Mouse (Mus musculus): Measurements from ENCODE around the gene Coq10a.

Coq10a gene

DNA sequence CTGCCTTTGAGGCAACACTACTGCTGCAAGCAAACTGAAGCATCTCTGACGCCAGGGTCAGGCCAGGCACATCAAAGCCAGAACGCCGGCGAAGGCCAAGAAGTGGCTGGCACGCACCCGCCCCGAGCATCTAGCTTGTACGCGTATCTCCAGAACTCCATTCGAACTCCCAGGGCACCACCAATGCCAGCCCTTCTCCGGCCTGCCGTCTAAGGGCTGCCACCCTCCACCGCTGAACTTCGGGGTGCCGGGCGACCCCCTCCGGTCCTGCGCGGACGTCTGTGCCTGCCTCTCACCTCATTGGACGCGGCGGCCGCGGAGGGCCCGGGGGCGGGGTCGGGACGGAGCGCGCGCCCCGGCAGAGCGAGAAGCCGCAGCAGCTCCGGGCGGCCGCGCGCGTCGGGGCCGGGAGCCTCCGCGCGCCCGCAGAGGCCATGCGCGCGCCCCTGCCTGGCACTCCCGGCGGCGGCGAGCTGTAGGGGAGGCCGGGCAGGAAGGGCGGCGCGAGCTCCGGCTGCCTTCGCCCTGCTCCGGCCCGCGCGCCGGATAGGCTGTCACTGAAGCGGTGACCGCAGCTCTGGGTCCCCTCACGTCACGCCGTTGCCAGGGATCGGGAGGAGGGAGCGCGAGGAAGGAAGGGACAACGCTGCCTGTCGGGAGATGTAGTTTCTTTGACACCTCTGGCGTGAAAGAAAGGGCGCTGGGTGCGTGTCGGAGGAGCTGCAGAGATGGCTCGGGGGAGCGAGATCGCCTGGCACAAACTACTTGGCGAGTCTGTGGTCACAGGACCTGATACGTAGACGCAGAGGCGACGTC lies at the start of gene Coq10a:
TSS of gene Coq10a (minus strand) at position 596 of the 816 bp plus-strand sequence.
- CTCF ChIA-PET: interaction anchor here (0.5 to 4.6 kb wide), 18 partner anchors 9 to 1142 kb away, joined by 3 to 38 read pairs (median 4); partner anchors contain the start of genes Ankrd52 (in 1 of the 4), Nabp2 (in 1 of the 4), Rnf41 (in 1 of the 4) and Zc3h10 (in 1 of the 4)

DNA sequence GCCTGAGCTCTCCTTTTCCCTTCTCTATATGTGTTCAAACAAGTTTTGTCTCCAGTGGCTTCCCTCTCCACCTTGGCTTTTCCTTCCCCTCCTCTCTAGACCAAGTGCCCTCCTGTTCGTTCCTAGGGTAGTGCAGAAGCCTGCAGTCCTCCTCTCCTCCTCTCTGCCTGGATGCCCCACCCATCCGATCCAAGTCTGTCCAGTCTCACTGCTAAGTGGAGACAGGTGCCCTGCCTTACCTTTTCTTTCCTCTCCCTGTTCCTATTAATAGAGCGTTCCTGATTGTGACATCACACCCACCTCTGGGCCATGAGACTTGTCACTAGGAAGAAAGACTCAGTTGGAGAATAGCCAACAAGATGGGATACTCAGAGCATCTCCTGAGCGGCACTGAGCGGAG lies 46.1 kb upstream of the Coq10a start:
- POLR2A ChIA-PET: no interaction called here
- CTCF ChIA-PET: no interaction called here

More for the DNA sequence above, at the start of gene Coq10a:
- POLR2A ChIA-PET: interaction anchor here (0.5 to 7.1 kb wide), 84 partner anchors 7 to 1069 kb away, joined by 3 to 42 read pairs (median 5); partner anchors contain the start of genes Cnpy2 (in 4 of the 4), Esyt1 (in 3 of the 4), Gls2 (in 3 of the 4) and Nabp2 (in 3 of the 4)

- POLR2A ChIA-PET: interaction anchor here (0.6 to 3.2 kb wide), 9 partner anchors 9 to 166 kb away, joined by 3 to 18 read pairs (median 6); partner anchors contain the start of genes Esyt1 (in 1 of the 4), Myl6b (in 1 of the 4) and Stat2 (in 1 of the 4)
- CTCF ChIA-PET: interaction anchor here in 1 of 4 experiments (1.9 kb wide), 1 partner anchor 54 kb away, joined by 6 read pairs; no protein-coding TSS in a partner anchor
Measured at GRCm38 (mm10) chr10:128413076-128413475, 44.3 kb upstream of the Coq10a start.

- ChIA-PET CTCF (interaction anchor here in 3 of 4 experiments (0.6 to 2.3 kb wide), 12 partner anchors 15 to 322 kb away, joined by 3 to 11 read pairs (median 4); partner anchors contain the start of genes Ankrd52 (in 1 of the 3), Baz2a (in 1 of the 3) and Myl6 (in 1 of the 3)), POLR2A (interaction anchor here (0.6 to 3.8 kb wide), 46 partner anchors 8 to 744 kb away, joined by 3 to 43 read pairs (median 10); partner anchors contain the start of genes Zc3h10 (in 3 of the 4), Ankrd52 (in 2 of the 4), Cnpy2 (in 2 of the 4) and Coq10a (in 2 of the 4))
Measured at GRCm38 (mm10) chr10:128412558-128412957, 43.8 kb upstream of the Coq10a start.

DNA sequence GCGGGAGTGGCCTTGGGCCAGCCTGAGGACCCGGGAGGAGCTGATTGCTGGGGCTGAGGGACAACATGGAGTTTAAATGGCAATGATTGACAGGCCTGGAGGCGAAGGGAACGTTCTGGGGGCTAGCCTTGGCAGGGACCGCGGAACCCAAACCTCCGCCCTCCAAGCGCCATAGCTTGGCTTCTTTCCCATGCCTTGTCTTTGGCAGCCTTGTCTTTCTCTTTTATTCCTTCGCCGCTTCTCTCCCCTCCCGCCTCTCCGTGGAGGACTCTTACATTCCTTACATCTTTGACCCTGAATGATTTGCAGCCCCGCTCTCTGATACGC lies 43.2 kb upstream of the Coq10a start:
- ChIA-PET POLR2A (interaction anchor here (0.5 to 3.8 kb wide), 122 partner anchors 9 to 750 kb away, joined by 3 to 43 read pairs (median 6); partner anchors contain the start of genes Ankrd52 (in 3 of the 4), Cnpy2 (in 3 of the 4), Myl6b (in 3 of the 4) and Stat2 (in 3 of the 4)), CTCF (interaction anchor here (0.6 to 2.5 kb wide), 41 partner anchors 8 to 851 kb away, joined by 3 to 19 read pairs (median 5); partner anchors contain the start of genes Esyt1 (in 3 of the 4), Ankrd52 (in 2 of the 4), Baz2a (in 1 of the 4) and Cnpy2 (in 1 of the 4))

- ChIA-PET POLR2A (interaction anchor here (0.5 to 3.8 kb wide), 154 partner anchors 9 to 1072 kb away, joined by 3 to 43 read pairs (median 5); partner anchors contain the start of genes Ankrd52 (in 3 of the 4), Cnpy2 (in 3 of the 4), Coq10a (in 3 of the 4) and Esyt1 (in 3 of the 4)), CTCF (interaction anchor here (0.5 to 2.5 kb wide), 66 partner anchors 9 to 1590 kb away, joined by 3 to 19 read pairs (median 4); partner anchors contain the start of genes Esyt1 (in 3 of the 4), Ankrd52 (in 2 of the 4), Myl6 (in 2 of the 4) and Baz2a (in 1 of the 4))
Measured at GRCm38 (mm10) chr10:128411211-128412054, 42.6 kb upstream of the Coq10a start, which contains the start of the genes Nabp2 and Rnf41. TSS of gene Nabp2 (minus strand) at chr10:128411492. TSS of gene Rnf41 (plus strand) at chr10:128411657.

DNA sequence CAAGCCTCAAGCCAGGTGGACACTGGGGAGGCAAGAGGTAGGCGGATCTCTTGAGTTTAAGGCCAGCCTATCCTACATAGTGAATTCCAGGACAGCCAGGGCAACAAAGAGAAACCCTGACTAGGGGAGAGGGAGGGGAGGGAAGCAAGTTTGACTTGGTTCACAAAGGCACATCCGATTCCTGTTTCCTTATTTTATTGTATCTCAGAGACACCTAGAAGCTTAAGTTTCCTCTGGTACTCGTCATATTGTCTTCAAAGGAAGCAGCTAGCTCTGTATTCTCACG lies 41.7 kb upstream of the Coq10a start:
- POLR2A ChIA-PET: interaction anchor here in 3 of 4 experiments (0.5 to 3.8 kb wide), 51 partner anchors 8 to 742 kb away, joined by 3 to 43 read pairs (median 10); partner anchors contain the start of genes Ankrd52 (in 3 of the 3), Coq10a (in 3 of the 3), Myl6b (in 3 of the 3) and Myl6 (in 2 of the 3)
- CTCF ChIA-PET: interaction anchor here (0.7 to 2.5 kb wide), 26 partner anchors 11 to 850 kb away, joined by 3 to 19 read pairs (median 6); partner anchors contain the start of genes Ankrd52 (in 1 of the 4), Coq10a (in 1 of the 4), Erbb3 (in 1 of the 4) and Esyt1 (in 1 of the 4)

DNA sequence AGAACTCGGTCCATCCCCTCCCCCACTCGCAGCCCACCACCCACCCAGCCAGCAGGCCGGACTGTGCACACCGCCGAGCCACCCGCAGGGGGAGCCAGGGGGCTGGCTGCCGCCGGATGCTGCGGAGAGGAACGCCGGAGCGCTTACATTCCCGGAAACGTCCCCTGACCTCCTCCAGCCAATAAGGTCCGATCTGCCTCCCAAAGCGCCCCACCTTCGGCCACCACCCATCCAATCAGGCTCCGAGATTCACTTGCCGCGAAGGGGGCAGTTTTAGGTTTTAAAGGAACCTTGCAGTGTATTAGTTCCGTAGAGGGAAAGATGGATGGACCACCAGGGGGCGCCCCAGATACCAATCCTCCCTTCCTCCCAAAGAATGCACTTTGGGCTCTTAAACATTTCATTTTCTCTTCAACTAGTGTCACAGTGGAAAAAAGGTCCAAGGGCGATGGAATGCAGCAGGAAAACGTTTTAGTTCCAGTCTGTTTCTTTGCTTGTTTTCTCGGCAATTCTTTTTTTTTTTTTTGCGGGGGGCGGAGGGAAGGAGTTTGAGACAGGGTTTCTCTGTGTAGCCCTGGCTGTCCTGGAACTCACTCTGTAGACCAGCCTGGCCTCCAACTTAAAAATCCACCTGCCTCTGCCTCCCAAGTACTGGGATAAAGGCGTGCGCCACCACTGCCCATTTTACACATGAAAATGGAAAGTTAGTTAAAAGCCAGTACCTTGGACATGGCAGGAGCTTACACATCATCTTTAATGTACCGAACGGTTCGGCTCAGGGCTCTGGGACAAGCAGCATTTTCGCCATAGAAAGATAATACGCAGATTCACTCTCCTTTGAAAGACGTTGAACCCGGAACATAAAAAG lies 41.1 kb upstream of the Coq10a start:
- CTCF ChIA-PET: interaction anchor here in 3 of 4 experiments (0.7 to 2.5 kb wide), 14 partner anchors 11 to 503 kb away, joined by 3 to 19 read pairs (median 7); partner anchors contain the start of genes Ankrd52 (in 1 of the 3), Coq10a (in 1 of the 3), Esyt1 (in 1 of the 3) and Pa2g4 (in 1 of the 3)
- POLR2A ChIA-PET: interaction anchor here in 3 of 4 experiments (0.5 to 3.8 kb wide), 25 partner anchors 10 to 327 kb away, joined by 3 to 43 read pairs (median 13); partner anchors contain the start of genes Coq10a (in 2 of the 3), Myl6 (in 2 of the 3), Ankrd52 (in 1 of the 3) and Atp5b (in 1 of the 3)

DNA sequence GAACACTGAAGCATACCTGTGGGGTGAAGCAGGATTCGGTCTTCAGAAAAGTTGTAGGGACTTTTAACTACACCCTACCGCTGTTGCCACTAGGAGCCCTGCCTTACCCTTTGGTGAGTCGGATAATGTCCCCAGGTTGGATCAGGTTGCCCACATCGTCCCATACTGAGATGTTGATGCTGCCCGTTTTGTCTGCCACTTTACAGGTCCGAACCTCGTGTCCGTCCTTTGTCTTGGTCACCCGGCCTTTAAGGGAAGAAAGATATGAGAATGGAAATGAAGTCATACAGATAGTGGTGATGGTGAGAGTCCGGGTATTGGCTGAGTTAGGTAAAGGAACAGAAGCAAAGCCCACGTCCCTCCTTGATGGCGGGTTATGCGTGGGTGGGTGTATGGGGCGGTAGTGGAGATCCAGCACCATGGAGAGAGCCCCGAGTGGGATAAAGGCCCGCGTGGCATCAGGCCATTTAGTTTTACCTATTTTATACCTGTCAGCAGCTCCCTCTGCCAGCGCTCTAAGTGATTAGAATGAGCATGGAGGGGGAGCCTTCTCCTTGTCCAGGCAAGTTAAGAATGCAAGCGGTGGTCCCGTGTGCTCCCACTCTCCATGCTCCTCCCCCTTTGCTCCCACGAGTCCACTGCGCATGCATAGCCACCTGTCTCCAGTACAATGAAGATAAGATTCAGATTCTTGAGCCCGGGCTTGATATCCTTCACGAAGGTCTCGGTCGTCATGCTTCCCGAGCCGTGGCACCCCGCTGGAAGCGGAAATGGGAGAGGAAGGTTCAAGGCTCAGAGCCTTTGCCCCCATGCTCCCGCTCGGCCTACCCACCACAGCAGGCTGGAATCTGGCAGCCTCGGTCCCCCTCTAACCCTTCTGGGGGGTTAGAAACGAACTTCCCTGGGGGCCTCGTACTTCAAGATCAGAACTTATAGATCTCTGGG lies 40.1 kb upstream of the Coq10a start:
- POLR2A ChIA-PET: interaction anchor here in 2 of 4 experiments (0.6 to 3.8 kb wide), 2 partner anchors 30 to 33 kb away, joined by 3 to 43 read pairs; partner anchors contain the start of gene Ankrd52 (in 1 of the 2)
- CTCF ChIA-PET: no interaction called here

GRCm38 (mm10) chr10:128403931-128404330 lies 35.1 kb upstream of the Coq10a start:
- ChIA-PET CTCF (interaction anchor here in 1 of 4 experiments (0.6 kb wide), 1 partner anchor 32 kb away, joined by 3 read pairs; no protein-coding TSS in a partner anchor), POLR2A (interaction anchor here in 3 of 4 experiments (0.7 to 1.1 kb wide), 3 partner anchors 9 to 78 kb away, joined by 3 read pairs; no protein-coding TSS in a partner anchor)

DNA sequence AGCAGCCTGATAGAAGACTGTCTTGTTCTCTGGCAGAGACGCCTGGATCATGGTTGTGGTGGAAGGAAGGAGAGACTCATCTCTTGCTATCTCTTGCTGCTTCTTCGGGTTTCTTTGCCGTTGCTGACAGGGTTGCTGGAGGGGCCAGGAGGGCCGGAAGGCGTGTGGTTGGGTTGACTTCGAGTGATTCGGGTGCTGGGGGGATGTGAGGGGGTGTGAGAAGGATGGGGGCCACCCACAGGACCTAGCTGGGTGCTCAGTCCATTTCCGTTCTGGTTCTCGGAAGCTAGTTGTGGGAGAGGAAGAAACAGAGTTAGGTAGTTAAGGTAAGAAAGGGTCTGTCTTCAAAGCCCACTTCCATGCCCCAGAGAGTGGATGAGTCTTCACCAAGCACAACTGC lies 32.8 kb upstream of the Coq10a start:
- CTCF ChIA-PET: interaction anchor here in 2 of 4 experiments (0.5 to 1.0 kb wide), 2 partner anchors 10 to 43 kb away, joined by 3 read pairs; partner anchors contain the start of genes Nabp2 (in 1 of the 2) and Rnf41 (in 1 of the 2)

GRCm38 (mm10) chr10:128401056-128401455 lies 32.3 kb upstream of the Coq10a start, which contains the start of gene Slc39a5:
TSS of gene Slc39a5 (minus strand) at chr10:128401229.
- CTCF ChIA-PET: interaction anchor here in 2 of 4 experiments (0.5 to 1.0 kb wide), 3 partner anchors 10 to 88 kb away, joined by 3 read pairs; partner anchors contain the start of genes Nabp2 (in 1 of the 2) and Rnf41 (in 1 of the 2)
- POLR2A ChIA-PET: interaction anchor here in 3 of 4 experiments (0.6 to 2.4 kb wide), 12 partner anchors 10 to 183 kb away, joined by 3 to 15 read pairs (median 5); partner anchors contain the start of genes Nabp2 (in 2 of the 3), Rnf41 (in 2 of the 3), Coq10a (in 1 of the 3) and Zc3h10 (in 1 of the 3)

More for the DNA sequence above, 32.8 kb upstream of the Coq10a start:
- POLR2A ChIA-PET: interaction anchor here in 3 of 4 experiments (0.6 to 1.9 kb wide), 4 partner anchors 10 to 31 kb away, joined by 4 to 10 read pairs (median 7); partner anchors contain the start of genes Nabp2 (in 2 of the 3) and Rnf41 (in 2 of the 3)

DNA sequence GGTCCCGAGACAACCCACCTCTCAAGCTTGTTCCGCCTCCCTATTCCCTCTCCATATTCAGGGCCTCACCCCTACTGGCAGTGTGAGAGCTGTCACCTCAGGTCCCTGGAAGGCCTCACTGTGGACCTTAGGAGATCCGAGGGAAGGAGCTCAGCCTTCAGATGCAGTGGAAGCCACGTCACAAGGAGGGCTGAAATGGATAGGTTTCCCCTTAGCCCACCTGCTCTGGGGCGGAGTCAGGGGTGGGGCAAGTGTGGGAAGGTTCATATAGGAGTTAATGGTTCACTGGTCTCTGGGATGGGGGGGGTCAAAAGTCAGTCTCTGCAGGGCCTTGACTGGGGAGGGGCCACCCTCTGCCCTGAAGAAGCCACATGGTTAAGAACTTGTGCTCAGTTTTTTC lies 31.5 kb upstream of the Coq10a start:
- ChIA-PET POLR2A (interaction anchor here in 3 of 4 experiments (0.5 to 2.4 kb wide), 26 partner anchors 10 to 311 kb away, joined by 3 to 15 read pairs (median 4); partner anchors contain the start of genes Nabp2 (in 3 of the 3), Rnf41 (in 3 of the 3), Ankrd52 (in 1 of the 3) and Baz2a (in 1 of the 3)), CTCF (interaction anchor here in 3 of 4 experiments (0.7 to 1.0 kb wide), 6 partner anchors 22 to 118 kb away, joined by 3 read pairs; no protein-coding TSS in a partner anchor)

GRCm38 (mm10) chr10:128397466-128397865 lies 28.7 kb upstream of the Coq10a start:
- ChIA-PET CTCF (interaction anchor here in 2 of 4 experiments (0.5 to 1.1 kb wide), 3 partner anchors 14 to 180 kb away, joined by 3 to 4 read pairs (median 3); no protein-coding TSS in a partner anchor), POLR2A (interaction anchor here in 2 of 4 experiments (1.2 to 1.6 kb wide), 5 partner anchors 14 to 149 kb away, joined by 3 to 7 read pairs (median 5); partner anchors contain the start of genes Coq10a (in 1 of the 2), Myl6b (in 1 of the 2), Nabp2 (in 1 of the 2) and Rnf41 (in 1 of the 2))

Measured in embryonic stem cell, embryonic (primary cell).